Mouse (Mus musculus) stomach, embryonic 14.5 days (tissue): ENCODE results near the gene Gm49358. TPM values are rescaled to one million over a fixed set of nuclear protein-coding genes. Genes with fewer than 3 reads are reported as not detected.

Experiments used
- ATAC-seq: fragments of 200-750 bp; cut with Nextera tagmentation; 2 replicates; pipeline ENCODE4 v1.8.0; 2017; ENCODE audit warnings: low read depth, moderate TSS enrichment; ENCODE audit not compliant: insufficient number of reproducible peaks, insufficient read depth, low FRiP score
- H3K27ac ChIP-seq: fragments of 300-500 bp; sonication (generic); 2 replicates; pipeline ENCODE4 v1.5.1; 2014; ENCODE audit warnings: mild to moderate bottlenecking, low read length, moderate library complexity, mixed read lengths
- H3K27me3 ChIP-seq: fragments of 300-500 bp; sonication (generic); 2 replicates; pipeline ENCODE4 v1.6.1; 2014; ENCODE audit warnings: low read length, control low read depth, mixed read lengths; ENCODE audit not compliant: control insufficient read depth, insufficient read depth
- H3K36me3 ChIP-seq: fragments of 300-500 bp; sonication (generic); 2 replicates; pipeline ENCODE4 v1.6.1; 2014; ENCODE audit warnings: mild to moderate bottlenecking, control low read depth, low read length, moderate library complexity, mixed read lengths; ENCODE audit not compliant: control insufficient read depth, insufficient read depth
- H3K4me1 ChIP-seq: fragments of 300-500 bp; sonication (generic); 2 replicates; pipeline ENCODE4 v1.6.1; 2014; ENCODE audit warnings: low read length, control low read depth, mixed read lengths; ENCODE audit not compliant: control insufficient read depth, insufficient read depth
- H3K4me2 ChIP-seq: fragments of 300-500 bp; sonication (generic); replicated peaks from 2 replicates; pipeline ENCODE4 v1.6.1; 2014; ENCODE audit warnings: low read depth, low read length, control low read depth
- H3K4me3 ChIP-seq: fragments of 300-500 bp; sonication (generic); 2 replicates; pipeline ENCODE4 v1.5.1; 2014; ENCODE audit warnings: low read depth, low read length, control low read depth
- H3K9ac ChIP-seq: fragments of 300-500 bp; sonication (generic); replicated peaks from 2 replicates; pipeline ENCODE4 v1.6.1; 2014; ENCODE audit warnings: low read depth, mild to moderate bottlenecking, control low read depth, low read length, moderate library complexity, mixed read lengths
- H3K9me3 ChIP-seq: fragments of 300-500 bp; sonication (generic); 2 replicates; pipeline ENCODE4 v1.6.1; 2016; ENCODE audit warnings: low read depth, low read length, control low read depth; ENCODE audit not compliant: control insufficient read depth
- WGBS: fragments of 180-500 bp; shearing (Covaris S2); extraction: QIAGEN DNeasy Blood & Tissue Kit; methylation state at CpG from one replicate; pipeline ENCODE4 v1.1.7; 2014; 5-methylcytosine and 5-hydroxymethylcytosine counted together
- polyA plus RNA-seq: library from polyadenylated mRNA; unstranded; fragments of >200 nt; fragmentation: Nextera tagmentation; extraction: Ambion mirVana; gene quantifications from 2 replicates; pipeline ENCODE4 v1.2.1, GENCODE M21; 2014

Gm49358 gene
- polyA plus RNA-seq, 1 experiment from 2014 or later: not detected

GRCm38 (mm10) chr10:86824871-86825270, 61.1 kb downstream of the Gm49358 start:
- Histone ChIP-seq H3K27ac (no peak overlapping the region), H3K4me2 (no peak overlapping the region), H3K9ac (no peak overlapping the region), H3K9me3 (no peaks in the 10 kb centered on the region), H3K36me3 (peaks cover 2% of the 10 kb centered on the region; the same call in 1 of the 2 replicates), H3K4me1 (0 out of 2 replicates have a peak, but pooled peaks cover 2% of the 10 kb centered on the region), H3K27me3 (no peaks in the 10 kb centered on the region), H3K4me3 (no peak overlapping the region)
- ATAC-seq: no peak
- WGBS: 81% methylated on average over 14 of the region's 14 CpGs

- Histone ChIP-seq H3K4me3 (no peak overlapping the region), H3K9ac (no peak overlapping the region), H3K36me3 (peaks cover 2% of the 10 kb centered on the region; the same call in 1 of the 2 replicates), H3K4me2 (no peak overlapping the region), H3K27me3 (no peaks in the 10 kb centered on the region), H3K9me3 (no peaks in the 10 kb centered on the region), H3K27ac (no peak overlapping the region), H3K4me1 (no peaks in the 10 kb centered on the region)
- WGBS: 91% methylated on average over 10 of the region's 10 CpGs
- ATAC-seq: no peak
Measured at GRCm38 (mm10) chr10:86825871-86826522, 62.2 kb downstream of the Gm49358 start.

DNA sequence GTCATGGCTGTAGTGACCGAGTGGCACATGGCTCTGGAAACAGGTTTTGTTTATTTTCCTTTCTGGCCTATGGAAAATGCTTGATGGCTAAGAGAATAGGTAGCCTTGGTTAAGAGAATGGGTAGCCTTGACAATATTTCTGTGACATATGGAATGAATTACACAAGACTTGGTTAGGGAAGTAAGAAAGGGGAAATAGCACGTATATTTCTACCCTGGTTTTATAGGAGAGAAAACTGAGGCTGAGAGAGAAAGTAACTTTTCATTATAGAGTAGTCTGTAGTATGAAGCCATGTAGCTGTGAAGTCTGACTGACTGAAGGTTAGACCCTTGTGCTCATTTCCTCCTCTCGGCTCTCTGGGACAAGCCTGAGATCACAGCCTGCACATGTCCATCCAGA, 63.2 kb downstream of the Gm49358 start:
- no peaks in the 10 kb centered on the region for H3K27me3 ChIP-seq
- H3K9me3 ChIP-seq: no peaks in the 10 kb centered on the region
- no peak overlapping the region for H3K9ac ChIP-seq
- no peaks in the 10 kb centered on the region for H3K4me1 ChIP-seq
- H3K36me3 ChIP-seq: peaks cover 2% of the 10 kb centered on the region; the same call in 1 of the 2 replicates
- no peak overlapping the region for H3K27ac ChIP-seq
- 73% methylated on average over 3 of the region's 3 CpGs for WGBS
- no peak overlapping the region for H3K4me2 ChIP-seq
- H3K4me3 ChIP-seq: no peak overlapping the region
- ATAC-seq: no peak

- Histone ChIP-seq H3K36me3 (no peaks in the 10 kb centered on the region), H3K9me3 (no peaks in the 10 kb centered on the region), H3K27me3 (no peaks in the 10 kb centered on the region), H3K27ac (no peak overlapping the region), H3K4me2 (no peak overlapping the region), H3K4me3 (no peak overlapping the region), H3K4me1 (no peaks in the 10 kb centered on the region), H3K9ac (no peak overlapping the region)
- 82% methylated on average over 15 of the region's 15 CpGs for WGBS
- ATAC-seq: no peak
Measured at GRCm38 (mm10) chr10:86828221-86829135, 64.7 kb downstream of the Gm49358 start.

GRCm38 (mm10) chr10:86829515-86829914, 65.7 kb downstream of the Gm49358 start:
- H3K4me2 ChIP-seq: no peak overlapping the region
- no peaks in the 10 kb centered on the region for H3K36me3 ChIP-seq
- H3K4me3 ChIP-seq: no peak overlapping the region
- H3K27me3 ChIP-seq: no peaks in the 10 kb centered on the region
- 93% methylated on average over 2 of the region's 2 CpGs for WGBS
- H3K9me3 ChIP-seq: no peaks in the 10 kb centered on the region
- H3K4me1 ChIP-seq: no peaks in the 10 kb centered on the region
- ATAC-seq: no peak
- H3K9ac ChIP-seq: no peak overlapping the region
- no peak overlapping the region for H3K27ac ChIP-seq

GRCm38 (mm10) chr10:86836784-86837183, 73.0 kb downstream of the Gm49358 start:
- Histone ChIP-seq H3K36me3 (no peaks in the 10 kb centered on the region), H3K27ac (no peak overlapping the region), H3K9me3 (no peaks in the 10 kb centered on the region), H3K4me2 (no peak overlapping the region), H3K4me1 (no peaks in the 10 kb centered on the region), H3K9ac (no peak overlapping the region), H3K27me3 (no peaks in the 10 kb centered on the region), H3K4me3 (no peak overlapping the region)
- 75% methylated on average over 4 of the region's 4 CpGs for WGBS
- no peak for ATAC-seq

DNA sequence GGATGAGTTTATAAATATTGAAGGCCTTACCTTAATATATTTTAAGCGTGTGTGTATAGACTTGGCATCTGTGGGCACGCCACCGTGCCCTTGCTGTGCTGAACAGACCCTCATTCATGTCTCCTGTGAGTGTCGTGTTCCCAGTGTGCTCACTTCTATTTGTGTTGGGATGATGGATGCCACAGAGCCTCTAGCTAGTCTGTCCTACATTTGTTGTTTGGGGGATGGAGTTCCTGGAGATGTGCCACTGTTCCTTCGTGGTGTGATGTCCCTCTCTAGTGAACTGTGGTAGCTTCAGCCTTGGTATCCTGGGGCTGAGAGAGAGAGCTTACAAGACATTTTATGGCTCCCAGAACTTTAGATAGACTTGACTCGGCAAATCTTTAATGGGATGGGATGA, 75.1 kb downstream of the Gm49358 start:
- H3K36me3 ChIP-seq: no peaks in the 10 kb centered on the region
- WGBS: 83% methylated on average over 6 of the region's 6 CpGs
- H3K4me1 ChIP-seq: no peaks in the 10 kb centered on the region
- ATAC-seq: no peak
- H3K9ac ChIP-seq: no peak overlapping the region
- no peak overlapping the region for H3K4me2 ChIP-seq
- no peaks in the 10 kb centered on the region for H3K9me3 ChIP-seq
- no peaks in the 10 kb centered on the region for H3K27me3 ChIP-seq
- no peak overlapping the region for H3K4me3 ChIP-seq
- no peak overlapping the region for H3K27ac ChIP-seq

- no peaks in the 10 kb centered on the region for H3K9me3 ChIP-seq
- H3K4me3 ChIP-seq: no peak overlapping the region
- no peaks in the 10 kb centered on the region for H3K36me3 ChIP-seq
- no peaks in the 10 kb centered on the region for H3K27me3 ChIP-seq
- H3K9ac ChIP-seq: no peak overlapping the region
- no peak overlapping the region for H3K4me2 ChIP-seq
- 66% methylated on average over 5 of the region's 5 CpGs for WGBS
- H3K27ac ChIP-seq: no peak overlapping the region
- no peaks in the 10 kb centered on the region for H3K4me1 ChIP-seq
- ATAC-seq: no peak
Measured at GRCm38 (mm10) chr10:86842659-86843058, 78.9 kb downstream of the Gm49358 start.
